Mouse (Mus musculus) liver, adult 2 months (tissue): ENCODE measurements around the gene Pbx3. TPM values are rescaled to one million over a fixed set of nuclear protein-coding genes. Genes with fewer than 3 reads are reported as not detected.

ENCODE experiments used
- DNase-seq: peaks from one replicate; pipeline ENCODE4 v3.0.0-alpha.2; 2011; ENCODE audit warnings: low read depth, low spot score; ENCODE audit errors: extremely low read depth
- H3K27ac ChIP-seq: fragments of 200-500 bp; replicated peaks from 2 replicates; pipeline ENCODE4 v1.5.1; 2012; ENCODE audit warnings: low read depth, mild to moderate bottlenecking, control low read depth, inconsistent platforms, low read length; ENCODE audit not compliant: insufficient read depth
- H3K27me3 ChIP-seq: fragments of 200-500 bp; 2 replicates; pipeline ENCODE4 v1.6.1; 2012; ENCODE audit warnings: mild to moderate bottlenecking, moderate library complexity, low read length, inconsistent platforms; ENCODE audit not compliant: control insufficient read depth, insufficient read depth
- H3K36me3 ChIP-seq: fragments of 200-500 bp; 2 replicates; pipeline ENCODE4 v1.6.1; 2012; ENCODE audit warnings: low read length, inconsistent platforms; ENCODE audit not compliant: control insufficient read depth, insufficient read depth
- H3K4me1 ChIP-seq: fragments of 200-500 bp; 2 replicates; pipeline ENCODE4 v1.6.1; 2011; ENCODE audit warnings: low read length; ENCODE audit not compliant: control insufficient read depth, insufficient read depth
- H3K4me3 ChIP-seq: fragments of 200-500 bp; 2 replicates; pipeline ENCODE4 v1.5.1; 2011; ENCODE audit warnings: low read depth, mild to moderate bottlenecking, control low read depth, low read length, moderate library complexity; ENCODE audit not compliant: insufficient read depth
- H3K79me2 ChIP-seq: fragments of 200-500 bp; 2 replicates; pipeline ENCODE4 v1.6.1; 2012; ENCODE audit warnings: inconsistent platforms, mild to moderate bottlenecking, low read length, moderate library complexity; ENCODE audit not compliant: control insufficient read depth, insufficient read depth
- H3K9ac ChIP-seq: fragments of 200-500 bp; 2 replicates; pipeline ENCODE4 v1.6.1; 2012; ENCODE audit warnings: low read depth, mild to moderate bottlenecking, control low read depth, inconsistent platforms, low read length
- CTCF ChIP-seq: fragments of 200-500 bp; IDR thresholded peaks from 2 replicates; pipeline ENCODE4 v1.5.1; 2011; ENCODE audit warnings: low read depth, low read length, control low read depth
- POLR2A ChIP-seq: fragments of 200-500 bp; IDR thresholded peaks from 2 replicates; pipeline ENCODE4 v1.6.1; 2011; ENCODE audit warnings: low read length, control low read depth; ENCODE audit not compliant: insufficient read depth; ENCODE audit errors: extremely low read depth
- WGBS: fragments of 180-500 bp; shearing (Covaris S2); methylation state at CpG from one replicate; pipeline ENCODE4 v1.1.7; 2018; 5-methylcytosine and 5-hydroxymethylcytosine counted together
- polyA plus RNA-seq: library from polyadenylated mRNA; depleted of rRNA; stranded (reverse); fragments of >200 nt; gene quantifications from 2 replicates; pipeline ENCODE4 v1.2.3, GENCODE M21; 2012; rRNA removed
- total RNA-seq: library from RNA; depleted of rRNA; stranded (reverse); fragments of >200 nt; gene quantifications from 2 replicates; pipeline ENCODE4 v1.2.3, GENCODE M21; 2014; rRNA removed

Pbx3 gene
- total RNA-seq (1.9 and 2.6 TPM in 2 replicates), polyA plus RNA-seq (1.0 and 1.1 TPM in 2 replicates)

DNA sequence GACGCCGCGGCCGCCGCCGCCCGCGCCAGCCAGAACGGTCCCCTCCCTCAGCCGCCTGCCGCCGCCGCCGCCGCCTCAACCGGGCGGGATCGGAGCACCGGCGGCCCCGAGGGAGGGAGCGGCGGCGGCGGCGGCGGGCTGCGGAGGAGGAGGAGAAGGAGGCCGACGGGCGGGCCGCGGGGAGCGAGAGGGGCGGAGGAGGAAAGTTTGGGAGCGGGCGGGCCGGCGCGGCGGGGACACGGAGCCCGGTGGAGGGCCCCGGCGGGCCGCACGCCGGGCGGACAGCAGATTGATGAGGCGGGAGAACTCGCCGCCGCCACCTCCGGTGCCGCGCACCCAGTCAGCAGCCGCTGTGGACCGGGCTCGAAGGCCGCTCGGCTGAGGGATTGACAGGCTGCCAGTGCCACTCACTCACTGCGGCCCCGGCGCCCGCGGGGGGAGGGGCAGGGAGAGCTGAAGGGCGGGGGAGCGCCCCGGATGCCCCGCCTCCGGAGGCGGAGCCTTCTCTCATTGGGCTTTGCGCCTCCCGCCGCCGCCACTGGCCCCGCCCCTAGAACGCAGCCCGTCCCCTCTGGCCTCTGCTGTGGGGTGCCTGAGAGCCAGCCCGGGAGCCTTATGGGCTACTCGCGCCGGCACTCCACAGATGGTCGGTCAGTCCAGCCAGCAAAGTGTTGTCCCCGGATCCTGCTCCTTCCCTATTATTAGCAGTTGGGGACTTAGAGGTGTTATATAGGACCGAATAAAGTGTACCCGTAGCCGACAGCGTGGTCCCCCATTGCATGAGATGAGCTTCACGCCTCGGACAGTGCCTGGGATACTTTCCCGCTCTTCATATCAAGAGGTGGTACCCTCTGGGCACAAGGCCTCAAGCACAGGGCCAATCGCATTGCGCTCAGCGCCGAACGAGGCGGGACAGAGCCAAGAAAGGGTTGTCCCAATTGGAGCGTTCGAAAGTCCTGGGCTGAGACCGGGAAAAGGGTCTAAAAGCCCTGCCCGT, at the start of gene Pbx3:
Pbx3 (minus strand) TSS at position 838 of the 997 bp plus-strand sequence.
- Histone ChIP-seq H3K9ac (peak within 1 kb of the TSS; percentile 89), H3K36me3 (no peaks in the 10 kb centered on the region), H3K27me3 (no peaks in the 10 kb centered on the region), H3K27ac (peak within 1 kb of the TSS; percentile 56), H3K79me2 (no peaks in the 10 kb centered on the region), H3K4me1 (no peaks in the 10 kb centered on the region; the same call in 1 of the 2 replicates), H3K4me3 (peak within 1 kb of the TSS; percentile 66)
- 2% methylated on average over 82 of the region's 102 CpGs for WGBS
- TF ChIP-seq POLR2A (peak; percentile 66), CTCF (no peak)
- peak; percentile 90 for DNase-seq

DNA sequence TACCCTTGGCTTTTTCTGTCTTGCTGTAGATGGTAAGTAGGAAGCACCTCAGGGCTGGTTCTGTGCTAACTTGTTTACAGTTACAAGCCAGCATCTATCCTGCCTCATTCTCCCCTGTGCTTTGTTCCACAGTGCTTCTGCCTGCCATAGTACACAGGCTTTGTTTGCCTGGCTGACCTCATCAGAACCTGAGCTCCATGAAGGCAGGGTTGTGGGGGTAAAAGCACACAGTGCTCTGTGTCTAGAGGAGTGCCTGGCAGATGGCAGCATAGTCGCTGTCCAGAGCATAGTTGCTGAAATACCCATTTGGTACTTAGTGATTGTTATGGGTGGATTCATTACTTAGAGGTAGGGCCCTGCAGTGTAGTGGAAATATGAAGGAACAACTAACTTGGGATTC, 47.3 kb upstream of the Pbx3 start:
- Histone ChIP-seq H3K9ac (no peak overlapping the region), H3K27me3 (no peaks in the 10 kb centered on the region), H3K27ac (no peak overlapping the region), H3K4me1 (no peaks in the 10 kb centered on the region; the same call in 1 of the 2 replicates), H3K79me2 (peaks cover 11% of the 10 kb centered on the region; the same call in 1 of the 2 replicates), H3K4me3 (no peak overlapping the region), H3K36me3 (0 out of 2 replicates have a peak, but pooled peaks cover 1% of the 10 kb centered on the region)
- TF ChIP-seq POLR2A (no peak), CTCF (no peak)
- WGBS: 24% methylated on average over 1 of the region's 1 CpGs
- DNase-seq: peak; percentile 13

DNA sequence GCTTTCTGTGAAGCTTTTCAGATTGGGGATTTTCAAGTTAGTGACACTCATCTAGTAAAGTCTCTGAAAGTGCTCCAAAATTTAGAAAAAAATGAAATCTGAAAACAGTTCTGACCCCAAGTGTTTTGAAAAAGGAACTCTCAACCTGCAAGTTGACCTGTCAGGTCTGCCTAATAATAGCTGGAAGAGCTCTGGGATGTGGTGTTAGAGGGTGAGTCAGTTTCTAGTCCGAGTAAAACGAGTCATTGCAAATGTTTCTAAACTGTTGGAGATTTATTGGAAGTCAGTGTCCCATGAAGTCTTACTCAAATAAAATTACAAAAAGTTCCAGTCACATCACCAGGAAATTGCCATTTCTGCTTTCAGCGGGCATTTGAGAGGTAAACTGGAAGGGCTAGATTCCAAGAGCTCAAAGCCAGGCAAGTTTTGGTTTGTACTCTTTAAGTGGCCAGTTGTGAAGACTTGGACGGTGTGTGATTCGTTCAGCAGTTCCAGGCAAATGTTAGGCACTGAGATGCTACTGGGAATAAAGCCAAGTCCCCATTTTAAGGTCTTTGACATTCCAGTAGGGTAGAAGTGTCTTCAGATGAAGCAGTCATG, 36.9 kb upstream of the Pbx3 start:
- Histone ChIP-seq H3K4me3 (no peak overlapping the region), H3K27ac (no peak overlapping the region), H3K9ac (no peak overlapping the region), H3K79me2 (peaks cover 42% of the 10 kb centered on the region; the same call in 1 of the 2 replicates), H3K4me1 (peaks cover 9% of the 10 kb centered on the region), H3K36me3 (peaks cover 2% of the 10 kb centered on the region; the same call in 1 of the 2 replicates), H3K27me3 (no peaks in the 10 kb centered on the region)
- WGBS: 51% methylated on average over 5 of the region's 5 CpGs
- peak; percentile 30 for DNase-seq
- TF ChIP-seq POLR2A: no peak
- TF ChIP-seq CTCF: no peak

DNA sequence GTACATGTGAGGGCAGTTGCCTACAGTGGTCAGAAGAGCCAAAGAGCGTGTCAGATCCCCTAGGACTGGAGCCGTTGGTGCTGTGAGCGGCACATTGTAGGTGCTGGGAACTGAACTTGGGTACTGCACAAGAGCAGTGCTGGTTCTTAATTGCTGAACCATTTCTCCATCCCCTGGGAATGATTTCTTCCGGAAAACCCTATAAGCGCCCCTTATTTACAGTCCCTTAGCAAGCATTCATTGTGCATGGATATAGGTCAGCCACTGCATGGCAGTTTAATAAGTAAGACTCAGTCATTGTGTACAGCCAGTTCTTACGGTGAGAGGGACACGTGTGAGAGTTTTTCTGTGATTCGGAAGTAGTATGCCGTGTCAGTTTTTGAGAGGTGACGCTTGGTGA, 35.4 kb upstream of the Pbx3 start:
- TF ChIP-seq CTCF (no peak), POLR2A (no peak)
- Histone ChIP-seq H3K27ac (no peak overlapping the region), H3K4me1 (peaks cover 6% of the 10 kb centered on the region), H3K4me3 (no peak overlapping the region), H3K9ac (no peak overlapping the region), H3K36me3 (peaks cover 2% of the 10 kb centered on the region; the same call in 1 of the 2 replicates), H3K27me3 (no peaks in the 10 kb centered on the region), H3K79me2 (peaks cover 39% of the 10 kb centered on the region; the same call in 1 of the 2 replicates)
- no peak for DNase-seq
- 97% methylated on average over 10 of the region's 10 CpGs for WGBS

DNA sequence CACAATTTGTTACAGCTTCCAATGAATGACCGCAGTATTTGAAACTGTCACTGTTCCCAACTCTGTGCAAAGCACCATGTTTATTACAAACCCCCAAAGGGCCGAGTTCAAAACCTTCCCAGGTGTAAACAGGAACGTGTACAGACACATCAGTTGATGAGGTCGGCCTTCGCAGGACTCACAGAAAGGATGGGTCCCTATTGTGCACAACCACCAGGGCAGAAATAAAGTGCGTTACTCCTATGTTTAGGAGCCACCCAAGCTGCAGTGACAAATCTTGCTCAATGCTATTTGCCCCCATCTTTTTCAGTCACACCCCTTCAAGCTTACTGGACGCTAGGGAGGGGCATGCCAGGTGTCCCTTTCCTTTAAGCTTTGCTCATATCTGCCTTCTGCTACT, 34.7 kb upstream of the Pbx3 start:
- Histone ChIP-seq H3K4me1 (peaks cover 6% of the 10 kb centered on the region), H3K9ac (0 out of 2 replicates have a peak overlapping the region, but pooled peaks have one; percentile 10), H3K79me2 (peaks cover 34% of the 10 kb centered on the region; the same call in 1 of the 2 replicates), H3K36me3 (no peaks in the 10 kb centered on the region), H3K4me3 (peak overlapping the region; percentile 96), H3K27me3 (no peaks in the 10 kb centered on the region), H3K27ac (no peak overlapping the region)
- 20% methylated on average over 7 of the region's 7 CpGs for WGBS
- peak; percentile 16 for DNase-seq
- TF ChIP-seq POLR2A (no peak), CTCF (no peak)
